ENCODE assay signal across 16 mouse cellular contexts in genomic region chr3:90589390-90589789, GRCm38 (mm10). TPM values are rescaled to one million over a fixed set of nuclear protein-coding genes. Genes with fewer than 3 reads are reported as not detected.
DNase-seq lines count a peak whose midpoint lies in the region; ATAC-seq and TF ChIP-seq lines count a peak whose summit lies in the region.
"Had no signal": no experiment of that assay in that cellular context is flagged by ENCODE, and none has a peak within 500 bp of the region (broad histone marks: within the 10 kb centered on the region; RNA-seq: fewer than 3 reads in every experiment).

No protein-coding gene starts in this region.

- no peaks in the 10 kb centered on the region for H3K9me3 ChIP-seq in intestine, postnatal 0 days (ENCODE audit: control insufficient read depth)
- no peaks in the 10 kb centered on the region for H3K9me3 ChIP-seq in intestine, embryonic 16.5 days (ENCODE audit: control insufficient read depth, low read length)
- no peaks in the 10 kb centered on the region for H3K9me3 ChIP-seq in liver, embryonic 16.5 days (replicated peaks; ENCODE audit: control insufficient read depth, low read length)
- H3K9me3 ChIP-seq: hindbrain, embryonic 13.5 days; neural tube, embryonic 12.5 days had no signal

- no peak overlapping the region for H3K4me2 ChIP-seq in intestine, postnatal 0 days (replicated peaks; ENCODE audit: low read depth)
- no peak overlapping the region for H3K4me2 ChIP-seq in intestine, embryonic 16.5 days (ENCODE audit: low read depth, low read length)
- H3K4me2 ChIP-seq in liver, embryonic 16.5 days (ENCODE audit: low read depth, low read length), result no peak overlapping the region
- H3K4me2 ChIP-seq: hindbrain, embryonic 13.5 days; limb, embryonic 13.5 days; neural tube, embryonic 12.5 days had no signal

- no peak for TF ChIP-seq POLR2A in thymus, adult 2 months (IDR thresholded peaks at IDR 0.05; ENCODE audit: control insufficient read depth, extremely low read depth, insufficient read depth, low read length, poor library complexity)

- no peak overlapping the region for H3K9ac ChIP-seq in intestine, postnatal 0 days (ENCODE audit: low read depth, low read length)
- no peak overlapping the region for H3K9ac ChIP-seq in intestine, embryonic 16.5 days (ENCODE audit: low read depth, low read length)
- H3K9ac ChIP-seq in liver, embryonic 16.5 days (ENCODE audit: low read depth, low read length), result no peak overlapping the region
- H3K9ac ChIP-seq: hindbrain, embryonic 13.5 days; limb, embryonic 13.5 days; neural tube, embryonic 12.5 days had no signal

- peak; percentile 43 for DNase-seq in thymus, adult 2 months
- DNase-seq in cerebellum, adult 9-11 months, result no peak
- DNase-seq in layer of hippocampus, adult 18-20 months (ENCODE audit: low spot score in 2 of 2), result no peak
- DNase-seq in layer of hippocampus, postnatal 36 days, result no peak
- DNase-seq: embryo, embryonic 11 days; right cerebral cortex, postnatal 14 days had no signal

- no peak overlapping the region for H3K4me3 ChIP-seq in intestine, postnatal 0 days (ENCODE audit: low read depth, low read length)
- no peak overlapping the region for H3K4me3 ChIP-seq in intestine, embryonic 16.5 days (ENCODE audit: low read length)
- H3K4me3 ChIP-seq in liver, embryonic 16.5 days (ENCODE audit: low read depth, low read length), result no peak overlapping the region
- no peak overlapping the region for H3K4me3 ChIP-seq in thymus, adult 2 months (ENCODE audit: control insufficient read depth, insufficient read depth, low read length)
- H3K4me3 ChIP-seq: hindbrain, embryonic 13.5 days; limb, embryonic 13.5 days; neural tube, embryonic 12.5 days had no signal

- H3K36me3 ChIP-seq in intestine, postnatal 0 days (ENCODE audit: control insufficient read depth, insufficient read depth), result no peaks in the 10 kb centered on the region
- H3K36me3 ChIP-seq in intestine, embryonic 16.5 days (ENCODE audit: control insufficient read depth, insufficient read depth, low read length), result no peaks in the 10 kb centered on the region
- H3K36me3 ChIP-seq in liver, embryonic 16.5 days (ENCODE audit: control insufficient read depth, insufficient read depth), result no peaks in the 10 kb centered on the region
- no peaks in the 10 kb centered on the region for H3K36me3 ChIP-seq in thymus, adult 2 months (ENCODE audit: control insufficient read depth, insufficient read depth, low read length)
- H3K36me3 ChIP-seq: hindbrain, embryonic 13.5 days; limb, embryonic 13.5 days; neural tube, embryonic 12.5 days had no signal

- no peak overlapping the region for H3K27ac ChIP-seq in intestine, postnatal 0 days (ENCODE audit: low read depth, low read length)
- H3K27ac ChIP-seq in intestine, embryonic 16.5 days (ENCODE audit: low read length), result no peak overlapping the region
- peak overlapping the region; percentile 47; the same call in 1 of the 2 replicates for H3K27ac ChIP-seq in liver, embryonic 16.5 days (ENCODE audit: low read length)
- peak overlapping the region; percentile 56 for H3K27ac ChIP-seq in thymus, adult 2 months (ENCODE audit: control insufficient read depth, insufficient read depth, low read length)
- H3K27ac ChIP-seq: hindbrain, embryonic 13.5 days; limb, embryonic 13.5 days; neural tube, embryonic 12.5 days had no signal

- H3K4me1 ChIP-seq in intestine, postnatal 0 days (replicated peaks; ENCODE audit: control insufficient read depth, insufficient read depth, low read length), result peaks cover 7% of the 10 kb centered on the region; the same call in 1 of the 2 replicates
- H3K4me1 ChIP-seq in intestine, embryonic 16.5 days (ENCODE audit: control insufficient read depth, insufficient read depth, low read length), result peaks cover 29% of the 10 kb centered on the region
- H3K4me1 ChIP-seq in liver, embryonic 16.5 days (ENCODE audit: control insufficient read depth, low read depth, low read length), result no peaks in the 10 kb centered on the region; the same call in 1 of the 2 replicates
- H3K4me1 ChIP-seq in thymus, adult 2 months (replicated peaks; ENCODE audit: control insufficient read depth, insufficient read depth, low read length), result peaks cover 39% of the 10 kb centered on the region
- H3K4me1 ChIP-seq: hindbrain, embryonic 13.5 days; neural tube, embryonic 12.5 days had no signal

- 0 out of 2 replicates have a peak, but pooled peaks have one; percentile 11 for TF ChIP-seq CTCF in intestine, postnatal 0 days (IDR thresholded peaks at IDR 0.05; ENCODE audit: low read depth)
- TF ChIP-seq CTCF in thymus, adult 2 months (IDR thresholded peaks at IDR 0.05; ENCODE audit: borderline replicate concordance, control insufficient read depth, extremely low read depth, insufficient read depth, low read length, poor library complexity), result no peak

- 77% methylated on average over 6 of the region's 6 CpGs for WGBS in intestine, postnatal 0 days
- 77% methylated on average over 6 of the region's 6 CpGs for WGBS in intestine, embryonic 16.5 days
- WGBS in liver, embryonic 16.5 days (ENCODE audit: insufficient replicate concordance), result 39% methylated on average over 6 of the region's 6 CpGs
- 22% methylated on average over 6 of the region's 6 CpGs for WGBS in thymus, adult 2 months

- no peak for ATAC-seq in intestine, postnatal 0 days
- ATAC-seq in intestine, embryonic 16.5 days, result no peak
- peak; percentile 65 for ATAC-seq in CD4-positive, CD25-positive, alpha-beta regulatory T cell, adult 4 months
- 0 out of 2 replicates have a peak, but pooled peaks have one; percentile 27 for ATAC-seq in liver, embryonic 16.5 days (ENCODE audit: low read depth)

- no peaks in the 10 kb centered on the region for H3K27me3 ChIP-seq in intestine, postnatal 0 days (replicated peaks; ENCODE audit: control insufficient read depth, insufficient read depth, low read length)
- H3K27me3 ChIP-seq in intestine, embryonic 16.5 days (replicated peaks; ENCODE audit: control insufficient read depth, insufficient read depth, low read length), result no peaks in the 10 kb centered on the region
- H3K27me3 ChIP-seq in liver, embryonic 16.5 days (ENCODE audit: control insufficient read depth, insufficient read depth, low read depth, low read length), result no peaks in the 10 kb centered on the region
- no peaks in the 10 kb centered on the region for H3K27me3 ChIP-seq in thymus, adult 2 months (ENCODE audit: control insufficient read depth, insufficient read depth, low read length)
- H3K27me3 ChIP-seq: hindbrain, embryonic 13.5 days; limb, embryonic 13.5 days; neural tube, embryonic 12.5 days had no signal

RNA-seq across cellular contexts. Expression of gene S100a2, which starts 0.7 kb away (rescaled TPM):
- polyA plus RNA-seq in intestine, postnatal 0 days (2015; fragmentation: Nextera tagmentation; extraction: Ambion mirVana), result not detected in 2 replicates
- polyA plus RNA-seq in intestine, embryonic 16.5 days (2015; fragmentation: Nextera tagmentation; extraction: Ambion mirVana), result not detected in 2 replicates
- not detected for polyA plus RNA-seq in CD4-positive, CD25-positive, alpha-beta regulatory T cell, adult 4 months (2017; shearing (Covaris generic))
- polyA plus RNA-seq in liver, embryonic 16.5 days (2015; fragmentation: Nextera tagmentation; extraction: Ambion mirVana), result not detected in 2 replicates
- not detected in 2 replicates for polyA plus RNA-seq in thymus, adult 2 months (2012; rRNA removed)
- not detected for total RNA-seq in layer of hippocampus, adult 18-20 months (2021)
- not detected for total RNA-seq in layer of hippocampus, postnatal 36 days (2021)
- polyA plus RNA-seq: forebrain, embryonic 11.5 days; gonadal fat pad, adult 2 months; hindbrain, embryonic 13.5 days; limb, embryonic 13.5 days; neural tube, embryonic 12.5 days; urinary bladder, adult 2 months had no signal

RNA-seq across cellular contexts. Expression of gene Gm42674, which starts 12.3 kb away (rescaled TPM):
- polyA plus RNA-seq in intestine, postnatal 0 days (2015; fragmentation: Nextera tagmentation; extraction: Ambion mirVana), result not detected in 2 replicates
- polyA plus RNA-seq in intestine, embryonic 16.5 days (2015; fragmentation: Nextera tagmentation; extraction: Ambion mirVana), result not detected in 2 replicates
- not detected for polyA plus RNA-seq in CD4-positive, CD25-positive, alpha-beta regulatory T cell, adult 4 months (2017; shearing (Covaris generic))
- not detected in 2 replicates for polyA plus RNA-seq in liver, embryonic 16.5 days (2015; fragmentation: Nextera tagmentation; extraction: Ambion mirVana)
- polyA plus RNA-seq in thymus, adult 2 months (2012; rRNA removed), result not detected in 2 replicates
- total RNA-seq in layer of hippocampus, adult 18-20 months (2021), result 1 to 10 TPM in 1 of 2 experiments, not detected in 1; 1.4 TPM
- total RNA-seq in layer of hippocampus, postnatal 36 days (2021), result not detected
- polyA plus RNA-seq: forebrain, embryonic 11.5 days; gonadal fat pad, adult 2 months; hindbrain, embryonic 13.5 days; limb, embryonic 13.5 days; neural tube, embryonic 12.5 days had no signal

RNA-seq across cellular contexts. Expression of gene S100a4, which starts 14.2 kb away (rescaled TPM):
- 8.6 and 8.7 TPM in 2 replicates for polyA plus RNA-seq in intestine, postnatal 0 days (2015; fragmentation: Nextera tagmentation; extraction: Ambion mirVana)
- polyA plus RNA-seq in intestine, embryonic 16.5 days (2015; fragmentation: Nextera tagmentation; extraction: Ambion mirVana), result 3.6 and 4.0 TPM in 2 replicates
- polyA plus RNA-seq in CD4-positive, CD25-positive, alpha-beta regulatory T cell, adult 4 months (2017; shearing (Covaris generic)), result 100 to 1,000 TPM in 1 of 2 experiments, 10 to 100 TPM in 1; 74.9 to 104 TPM
- 2.2 and 2.5 TPM in 2 replicates for polyA plus RNA-seq in liver, embryonic 16.5 days (2015; fragmentation: Nextera tagmentation; extraction: Ambion mirVana)
- 31.0 and 51.8 TPM in 2 replicates for polyA plus RNA-seq in thymus, adult 2 months (2012; rRNA removed)
- 1 to 10 TPM; 2.9 to 5.3 TPM for total RNA-seq in layer of hippocampus, adult 18-20 months (2021)
- total RNA-seq in layer of hippocampus, postnatal 36 days (2021), result 1 to 10 TPM; 2.7 to 3.8 TPM

RNA-seq across cellular contexts. Expression of gene S100a5, which starts 18.9 kb away (rescaled TPM):
- polyA plus RNA-seq in intestine, postnatal 0 days (2015; fragmentation: Nextera tagmentation; extraction: Ambion mirVana), result 4.1 and 5.6 TPM in 2 replicates
- polyA plus RNA-seq in intestine, embryonic 16.5 days (2015; fragmentation: Nextera tagmentation; extraction: Ambion mirVana), result 13.2 and 16.0 TPM in 2 replicates
- polyA plus RNA-seq in CD4-positive, CD25-positive, alpha-beta regulatory T cell, adult 4 months (2017; shearing (Covaris generic)), result not detected
- not detected in 2 replicates for polyA plus RNA-seq in liver, embryonic 16.5 days (2015; fragmentation: Nextera tagmentation; extraction: Ambion mirVana)
- not detected in 2 replicates for polyA plus RNA-seq in thymus, adult 2 months (2012; rRNA removed)
- 1 to 10 TPM in 1 of 2 experiments, not detected in 1; 1.5 TPM for total RNA-seq in layer of hippocampus, adult 18-20 months (2021)
- not detected for total RNA-seq in layer of hippocampus, postnatal 36 days (2021)
- polyA plus RNA-seq: forebrain, embryonic 11.5 days; gonadal fat pad, adult 2 months; hindbrain, embryonic 13.5 days; limb, embryonic 13.5 days; neural tube, embryonic 12.5 days had no signal

RNA-seq across cellular contexts. Expression of gene S100a6, which starts 23.3 kb away (rescaled TPM):
- polyA plus RNA-seq in intestine, postnatal 0 days (2015; fragmentation: Nextera tagmentation; extraction: Ambion mirVana), result 374 and 424 TPM in 2 replicates
- polyA plus RNA-seq in intestine, embryonic 16.5 days (2015; fragmentation: Nextera tagmentation; extraction: Ambion mirVana), result 376 and 422 TPM in 2 replicates
- polyA plus RNA-seq in CD4-positive, CD25-positive, alpha-beta regulatory T cell, adult 4 months (2017; shearing (Covaris generic)), result 100 to 1,000 TPM; 291 to 360 TPM
- polyA plus RNA-seq in liver, embryonic 16.5 days (2015; fragmentation: Nextera tagmentation; extraction: Ambion mirVana), result 18.6 and 18.7 TPM in 2 replicates
- 62.7 and 96.8 TPM in 2 replicates for polyA plus RNA-seq in thymus, adult 2 months (2012; rRNA removed)
- 10 to 100 TPM; 23.5 to 24.6 TPM for total RNA-seq in layer of hippocampus, adult 18-20 months (2021)
- total RNA-seq in layer of hippocampus, postnatal 36 days (2021), result 10 to 100 TPM; 18.8 to 23.5 TPM

Comparison
In these comparisons a context has a peak if more than half of its experiments do, and no peak if none do; other contexts are left out.
1. ATAC-seq: peak in CD4-positive, CD25-positive, alpha-beta regulatory T cell, adult 4 months (single experiment) and liver, embryonic 16.5 days (single experiment); none in intestine, postnatal 0 days (single experiment) and intestine, embryonic 16.5 days (single experiment).
2. H3K27ac ChIP-seq: peak in liver, embryonic 16.5 days (single experiment) and thymus, adult 2 months (single experiment); none in intestine, postnatal 0 days (single experiment) and intestine, embryonic 16.5 days (single experiment).